Mouse (Mus musculus): ENCODE data around the gene Olfr1061. TPM values are rescaled to one million over a fixed set of nuclear protein-coding genes. Genes with fewer than 3 reads are reported as not detected.
"Not testable (repeated sequence)": the region's sequence is repeated elsewhere in the genome, so short reads cannot be mapped to it uniquely, and the experiment has no call there.

The Olfr1061 gene
- total RNA-seq (2017): not detected in 2 replicates

DNA sequence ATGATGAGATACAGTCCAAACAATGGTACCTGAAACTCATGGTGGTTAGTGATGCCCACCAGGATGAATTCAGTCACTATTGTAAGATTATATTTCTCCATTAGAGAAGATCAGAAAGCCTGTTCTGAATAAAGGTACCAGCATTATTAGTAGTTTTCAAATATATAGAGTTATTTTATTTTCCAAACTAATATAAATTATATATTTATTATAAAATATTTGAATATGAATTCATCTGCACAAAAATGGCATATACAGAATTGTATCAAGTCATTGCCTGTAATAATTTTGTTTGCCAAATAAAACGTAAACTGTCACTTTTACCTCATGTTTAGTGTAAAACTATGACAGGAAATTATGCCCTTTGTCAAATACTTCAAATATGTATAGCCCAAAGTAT lies at the start of gene Olfr1061:
Gene Olfr1061, minus strand, starts transcription at position 101 of the 400 bp plus-strand sequence.
- no peak for ATAC-seq (replicated peaks; ENCODE audit: low read depth, poor library complexity, severe bottlenecking)

DNA sequence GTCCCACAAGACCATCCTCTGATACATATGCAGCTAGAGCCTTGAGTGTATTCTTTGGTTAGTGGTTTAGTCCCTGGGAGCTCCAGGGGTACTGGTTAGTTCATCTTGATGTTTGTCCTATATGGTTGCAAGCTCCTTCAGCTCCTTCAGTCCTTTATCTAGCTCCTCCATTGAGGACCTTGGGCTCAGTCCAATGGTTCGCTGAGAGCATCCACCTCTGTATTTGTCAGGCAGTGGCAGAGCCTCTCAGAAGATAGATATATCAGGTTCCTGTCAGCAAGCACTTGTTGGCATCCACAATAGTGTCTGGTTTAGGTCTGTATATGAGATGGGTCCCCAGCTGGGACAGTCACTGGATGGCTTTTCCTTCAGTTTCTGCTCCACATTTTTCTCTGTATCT lies 46.6 kb upstream of the Olfr1061 start:
- no peak for ATAC-seq (replicated peaks; ENCODE audit: low read depth, poor library complexity, severe bottlenecking)

GRCm38 (mm10) chr2:86456169-86456568 lies 42.3 kb upstream of the Olfr1061 start, which contains the start of gene Olfr1066:
TSS of gene Olfr1066 (minus strand) at chr2:86456269.
- no peak for ATAC-seq (replicated peaks; ENCODE audit: low read depth, poor library complexity, severe bottlenecking)

GRCm38 (mm10) chr2:86450491-86450890 lies 36.6 kb upstream of the Olfr1061 start, which contains the start of gene Olfr1065:
TSS of gene Olfr1065 (minus strand) at chr2:86450591.
- not testable (repeated sequence) for ATAC-seq (replicated peaks; ENCODE audit: low read depth, poor library complexity, severe bottlenecking)

DNA sequence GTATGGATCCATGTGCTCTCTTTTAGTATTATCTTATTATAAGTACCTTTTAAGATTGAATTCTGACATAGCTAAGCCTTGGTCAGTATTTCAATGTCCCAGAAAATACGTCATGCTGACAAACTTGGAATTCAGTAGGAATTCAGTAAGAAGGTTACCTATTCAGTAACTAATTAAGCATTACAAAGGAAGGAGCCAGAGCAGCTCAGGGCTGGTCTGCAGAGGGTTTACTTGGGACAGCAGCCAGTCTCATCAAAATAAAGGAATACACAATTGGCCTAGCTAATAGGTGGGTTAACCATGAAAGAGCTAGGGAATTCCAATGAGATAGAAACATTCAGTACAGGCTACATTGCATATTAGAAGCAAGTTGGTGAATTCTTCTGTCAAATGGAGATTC lies 28.3 kb upstream of the Olfr1061 start:
- ATAC-seq (replicated peaks; ENCODE audit: low read depth, poor library complexity, severe bottlenecking): not testable (repeated sequence)

GRCm38 (mm10) chr2:86428511-86428910 lies 14.7 kb upstream of the Olfr1061 start:
- not testable (repeated sequence) for ATAC-seq (replicated peaks; ENCODE audit: low read depth, poor library complexity, severe bottlenecking)

DNA sequence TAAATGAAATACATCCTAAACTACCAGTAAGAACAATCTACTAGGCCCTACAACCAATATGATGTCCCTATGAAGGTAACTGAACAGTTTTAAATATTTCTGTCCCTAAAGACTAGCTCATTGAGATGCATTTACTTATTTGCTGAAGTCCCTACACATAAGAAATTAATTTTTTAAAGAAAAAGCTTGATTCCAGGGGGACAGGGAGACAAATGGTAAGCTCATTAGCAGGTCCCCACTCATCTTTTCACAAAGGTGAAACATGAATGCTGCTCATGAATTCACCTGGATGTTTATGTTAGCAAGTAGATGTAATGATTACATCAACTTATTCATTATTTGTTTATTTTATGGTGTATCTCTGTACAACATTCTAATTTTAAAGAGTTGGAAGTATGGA lies 12.8 kb upstream of the Olfr1061 start, which contains the start of gene Olfr1062:
Gene Olfr1062, minus strand, starts transcription at position 101 of the 400 bp plus-strand sequence.
- ATAC-seq (replicated peaks; ENCODE audit: low read depth, poor library complexity, severe bottlenecking): not testable (repeated sequence)

DNA sequence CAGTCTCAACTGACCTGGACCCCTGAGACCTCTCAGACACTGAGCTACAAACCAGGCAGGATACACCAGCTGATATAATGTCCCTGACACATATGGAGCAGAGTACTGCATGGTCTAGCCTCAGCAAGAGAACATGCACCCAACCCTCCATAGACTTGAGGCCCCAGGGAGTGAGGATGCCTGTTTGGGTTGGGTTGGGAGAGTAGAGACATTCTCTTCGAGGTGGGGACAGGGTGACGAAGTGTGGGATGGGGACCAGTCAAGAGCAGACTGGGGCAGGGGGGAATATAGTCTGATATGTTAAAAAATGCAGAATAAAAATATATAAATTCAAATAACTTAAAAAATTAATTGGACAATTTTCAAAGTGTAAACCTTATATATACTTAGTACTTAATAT lies 18.7 kb downstream of the Olfr1061 start:
- ATAC-seq (replicated peaks; ENCODE audit: low read depth, poor library complexity, severe bottlenecking): no peak

- not testable (repeated sequence) for ATAC-seq (replicated peaks; ENCODE audit: low read depth, poor library complexity, severe bottlenecking)
Measured at GRCm38 (mm10) chr2:86388461-86388860, 25.4 kb downstream of the Olfr1061 start, which contains the start of gene Olfr1058. TSS of gene Olfr1058 (minus strand) at chr2:86388561.

- ATAC-seq (replicated peaks; ENCODE audit: low read depth, poor library complexity, severe bottlenecking): no peak
Measured at GRCm38 (mm10) chr2:86378293-86378692, 35.6 kb downstream of the Olfr1061 start, which contains the start of gene Olfr1057. TSS of gene Olfr1057 (minus strand) at chr2:86378393.

GRCm38 (mm10) chr2:86366342-86366741 lies 47.5 kb downstream of the Olfr1061 start:
- not testable (repeated sequence) for ATAC-seq (replicated peaks; ENCODE audit: low read depth, poor library complexity, severe bottlenecking)

Other genes starting within 250 kb of the Olfr1061 start
- not detected in 2 replicates for gene Olfr1043, start 246.5 kb downstream of the Olfr1061 start, total RNA-seq (2017)
- gene Olfr1044, start 236.2 kb downstream of the Olfr1061 start, total RNA-seq (2017): not detected in 2 replicates
- gene Olfr52, start 228.4 kb downstream of the Olfr1061 start, total RNA-seq (2017): not detected in 2 replicates
- gene Olfr1045, start 211.0 kb downstream of the Olfr1061 start, total RNA-seq (2017): not detected in 2 replicates
- not detected in 2 replicates for gene Olfr1046, start 194.7 kb downstream of the Olfr1061 start, total RNA-seq (2017)
- gene Olfr1047, start 182.6 kb downstream of the Olfr1061 start, total RNA-seq (2017): not detected in 2 replicates
- gene Olfr1048, start 173.8 kb downstream of the Olfr1061 start, total RNA-seq (2017): not detected in 2 replicates
- gene Olfr1049, start 155.7 kb downstream of the Olfr1061 start, total RNA-seq (2017): not detected in 2 replicates
- not detected in 2 replicates for gene Olfr1051, start 135.0 kb downstream of the Olfr1061 start, total RNA-seq (2017)
- not detected in 2 replicates for gene Olfr1052, start 121.6 kb downstream of the Olfr1061 start, total RNA-seq (2017)
- gene Olfr1053, start 98.8 kb downstream of the Olfr1061 start, total RNA-seq (2017): not detected in 2 replicates
- gene Olfr1054, start 78.6 kb downstream of the Olfr1061 start, total RNA-seq (2017): not detected in 2 replicates
- not detected in 2 replicates for gene Olfr1055, start 63.8 kb downstream of the Olfr1061 start, total RNA-seq (2017)
- not detected in 2 replicates for gene Olfr1056, start 51.6 kb downstream of the Olfr1061 start, total RNA-seq (2017)
- not detected in 2 replicates for gene Olfr1057, start 35.7 kb downstream of the Olfr1061 start, total RNA-seq (2017)
- gene Olfr1058, start 25.5 kb downstream of the Olfr1061 start, total RNA-seq (2017): not detected in 2 replicates
- gene Olfr1062, start 12.7 kb upstream of the Olfr1061 start, total RNA-seq (2017): not detected in 2 replicates
- gene Olfr1065, start 36.5 kb upstream of the Olfr1061 start, total RNA-seq (2017): not detected in 2 replicates
- not detected in 2 replicates for gene Olfr1066, start 42.2 kb upstream of the Olfr1061 start, total RNA-seq (2017)
- not detected in 2 replicates for gene Olfr228, start 73.3 kb upstream of the Olfr1061 start, total RNA-seq (2017)
- gene Olfr1076, start 94.4 kb upstream of the Olfr1061 start, total RNA-seq (2017): not detected in 2 replicates
- not detected in 2 replicates for gene Olfr1079, start 128.4 kb upstream of the Olfr1061 start, total RNA-seq (2017)
- gene Olfr1080, start 144.2 kb upstream of the Olfr1061 start, total RNA-seq (2017): not detected in 2 replicates
- not detected in 2 replicates for gene Olfr1082, start 184.9 kb upstream of the Olfr1061 start, total RNA-seq (2017)
- not detected in 2 replicates for gene Olfr1084, start 225.7 kb upstream of the Olfr1061 start, total RNA-seq (2017)
- not detected in 2 replicates for gene Olfr1085, start 248.0 kb upstream of the Olfr1061 start, total RNA-seq (2017)